Mouse (Mus musculus): ENCODE data around the gene Gm4779.

- TF ChIP-seq CTCF (IDR thresholded peaks at IDR 0.05; ENCODE audit: control insufficient read depth, insufficient read depth, insufficient replicate concordance, low read depth, low read length): no peak
- no peak for TF ChIP-seq POLR2A (IDR thresholded peaks at IDR 0.05; ENCODE audit: control insufficient read depth, low read depth, low read length)
These were observed 29.6 kb downstream of the Gm4779 start for GRCm38 (mm10) chrX:101764621-101765020.

Data from testis, adult 2 months (tissue).